Mouse (Mus musculus) lung, postnatal 4 days (tissue): ENCODE results near the gene Phf21b.

Source experiments
- DNase-seq, 2 experiments: peaks; one replicate each; pipeline ENCODE4 v3.0.0; 2021

The Phf21b gene

GRCm38 (mm10) chr15:84856006-84856995 lies at the start of gene Phf21b:
Phf21b (minus strand) TSS chr15:84856049.
- DNase-seq, result peak; percentile 85 to 87

GRCm38 (mm10) chr15:84903843-84904385 lies 48.1 kb upstream of the Phf21b start:
- DNase-seq, result no peak

DNA sequence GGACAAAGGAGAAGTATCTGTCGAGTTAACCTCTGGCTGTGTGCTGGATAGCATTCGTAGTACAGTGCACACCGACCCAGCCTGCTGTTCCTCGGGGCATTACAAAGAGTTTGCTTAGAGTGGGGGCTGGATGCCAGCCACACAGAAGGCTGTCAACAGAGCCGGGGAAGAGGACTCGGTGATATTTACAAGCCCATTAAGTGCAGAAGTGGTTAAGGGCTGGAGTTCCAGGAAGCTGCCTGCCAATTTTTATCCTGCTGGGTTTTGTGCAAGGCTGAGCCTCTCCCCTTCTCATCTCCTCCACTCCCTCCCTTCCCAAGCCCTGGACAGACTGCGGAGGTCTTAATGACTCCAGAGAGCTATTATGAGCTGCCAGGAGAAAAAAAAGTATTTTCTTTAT lies 42.2 kb upstream of the Phf21b start:
- peak; percentile 21 to 60 for DNase-seq

DNA sequence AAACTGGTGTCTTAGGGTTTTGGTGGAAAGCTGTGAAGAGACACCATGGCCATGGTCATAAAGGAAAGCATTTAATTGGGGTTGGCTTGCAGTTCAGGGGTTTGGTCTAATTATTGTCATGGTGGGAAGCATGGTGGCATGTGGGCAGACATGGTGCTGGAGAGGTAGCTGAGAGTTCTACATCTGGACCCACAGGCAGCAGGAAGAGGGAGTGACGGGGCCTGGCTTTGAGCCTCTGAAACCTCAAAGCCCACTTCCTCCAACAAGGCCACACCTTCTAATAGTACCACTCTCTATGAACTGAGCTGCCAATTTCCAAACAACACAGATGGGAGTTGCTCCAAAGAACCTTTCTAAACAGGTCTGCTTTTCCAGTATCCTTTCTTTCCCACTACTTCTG lies 40.8 kb upstream of the Phf21b start:
- DNase-seq, result no peak

DNA sequence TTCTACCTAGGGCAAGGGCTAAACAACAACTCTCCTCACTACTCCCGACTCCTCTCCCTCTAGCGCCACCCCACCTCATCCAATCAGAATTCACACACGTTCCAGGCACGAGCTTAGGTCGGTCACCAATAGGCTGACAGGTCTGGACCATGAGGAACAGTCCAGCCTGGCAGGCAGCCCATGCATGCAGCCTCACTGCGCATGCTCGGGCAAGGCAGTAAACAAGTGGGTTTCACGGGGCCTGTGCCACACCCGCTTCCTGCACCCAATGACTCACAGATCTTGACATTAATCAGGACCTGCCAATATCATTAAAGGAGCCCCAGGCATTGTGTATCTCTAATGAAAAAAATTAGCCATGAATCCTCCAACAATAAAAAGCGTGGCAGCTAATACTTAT lies 40.4 kb upstream of the Phf21b start:
- peak; percentile 17 to 43 for DNase-seq

GRCm38 (mm10) chr15:84891658-84892057 lies 35.8 kb upstream of the Phf21b start:
- peak; percentile 29 to 70 for DNase-seq

- no peak for DNase-seq
Measured at GRCm38 (mm10) chr15:84891246-84891645, 35.4 kb upstream of the Phf21b start.

GRCm38 (mm10) chr15:84888066-84888465 lies 32.2 kb upstream of the Phf21b start:
- DNase-seq, result no peak

DNA sequence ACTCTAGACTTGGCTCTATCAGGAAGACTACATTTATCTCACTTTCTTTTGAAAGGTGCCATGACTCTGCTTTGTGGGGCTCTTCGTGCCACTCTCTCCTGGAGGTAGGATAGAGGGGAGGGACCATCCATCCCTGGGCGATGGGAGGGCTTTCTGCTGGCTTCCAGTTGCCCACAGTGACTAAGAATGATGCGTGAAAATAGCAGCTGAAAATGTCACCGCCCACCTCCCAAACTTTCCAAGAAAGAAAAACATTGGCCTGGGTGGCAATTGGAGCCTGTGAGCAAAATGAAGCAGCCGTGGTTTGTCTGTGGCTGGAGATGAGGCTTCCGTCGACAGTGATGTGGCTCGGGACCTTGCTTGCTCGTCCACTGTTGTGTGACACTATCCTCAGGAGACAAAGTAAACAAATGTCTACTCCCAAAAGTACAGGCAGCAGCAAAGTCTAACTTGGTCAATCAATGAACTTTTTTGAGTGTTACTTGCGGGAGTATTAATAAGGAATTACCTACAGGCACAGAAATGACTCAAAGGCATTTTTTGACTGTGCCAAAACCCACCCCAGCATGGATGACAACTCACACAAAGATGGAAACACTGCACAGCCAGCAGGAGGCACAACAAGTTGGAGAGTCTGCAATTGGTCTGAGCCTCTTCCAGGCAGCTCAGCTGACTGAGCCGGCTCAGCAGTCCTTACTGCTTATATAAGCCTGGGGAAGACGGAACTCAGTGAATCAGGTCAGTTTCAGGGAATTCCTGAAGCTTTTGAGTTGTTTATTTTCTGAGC lies 21.4 kb upstream of the Phf21b start:
- DNase-seq, result no peak

DNA sequence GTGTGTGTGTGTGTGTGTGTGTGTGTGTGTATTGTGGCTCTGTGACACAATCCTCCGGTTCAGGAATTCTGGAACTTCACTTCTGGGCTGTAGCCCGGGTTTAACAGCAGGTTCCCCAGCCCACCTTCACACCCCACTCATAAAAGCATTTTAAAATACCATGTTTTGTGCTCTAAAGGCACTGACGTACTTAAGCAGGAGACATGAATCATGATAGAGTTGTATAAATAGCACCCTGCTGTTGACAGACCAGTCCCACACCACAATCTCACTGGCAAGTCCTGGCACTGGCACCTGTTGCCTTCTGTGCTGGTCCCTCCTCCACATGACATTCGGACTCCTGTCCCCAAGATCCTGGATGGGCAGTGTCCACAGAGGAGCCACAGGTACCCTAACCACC lies 18.0 kb upstream of the Phf21b start:
- DNase-seq, result no peak

- no peak for DNase-seq
Measured at GRCm38 (mm10) chr15:84873079-84873478, 17.2 kb upstream of the Phf21b start.

DNA sequence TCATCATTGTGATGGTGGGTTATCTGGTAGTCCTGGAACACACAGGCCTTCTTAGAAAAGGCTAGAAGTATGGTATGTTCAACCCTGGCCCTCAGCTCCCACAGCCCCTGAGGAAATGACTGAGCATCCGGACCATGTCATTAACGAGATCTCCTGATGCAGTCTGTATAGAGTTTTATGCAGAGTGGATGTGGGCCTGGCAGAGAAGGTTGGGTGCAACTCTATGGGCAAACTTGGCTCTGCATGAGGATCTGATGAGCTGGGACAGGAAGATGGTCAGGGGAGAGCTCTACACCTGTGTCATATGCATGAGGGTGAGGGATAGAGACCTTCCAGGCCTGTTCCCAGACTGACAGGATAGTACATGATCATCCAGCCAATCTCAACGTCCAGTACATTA lies 16.0 kb upstream of the Phf21b start:
- no peak for DNase-seq

- no peak for DNase-seq
Measured at GRCm38 (mm10) chr15:84861911-84862310, 6.1 kb upstream of the Phf21b start.

DNA sequence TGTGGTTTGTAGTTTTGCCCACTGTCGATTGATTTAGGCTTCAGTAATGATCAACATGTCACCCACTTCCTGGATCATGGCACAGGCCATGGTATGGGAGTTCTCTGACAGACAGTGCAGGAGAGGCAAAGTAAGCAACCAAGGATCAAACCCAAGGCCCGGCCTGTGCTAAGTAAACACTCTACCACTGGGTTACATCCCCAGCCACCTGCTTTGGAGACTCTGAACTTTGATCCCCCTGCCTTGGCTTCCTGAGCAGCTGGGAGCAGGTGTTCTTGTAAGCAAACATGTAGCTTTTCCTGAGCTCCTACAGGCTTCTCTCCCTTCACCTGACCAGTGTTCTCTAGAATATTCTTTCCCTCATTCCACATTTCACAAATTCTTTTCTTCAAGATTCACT lies 1.8 kb upstream of the Phf21b start:
- no peak for DNase-seq

- peak; percentile 33 to 49 for DNase-seq
Measured at GRCm38 (mm10) chr15:84854921-84855901, 638 bp downstream of the Phf21b start.

DNA sequence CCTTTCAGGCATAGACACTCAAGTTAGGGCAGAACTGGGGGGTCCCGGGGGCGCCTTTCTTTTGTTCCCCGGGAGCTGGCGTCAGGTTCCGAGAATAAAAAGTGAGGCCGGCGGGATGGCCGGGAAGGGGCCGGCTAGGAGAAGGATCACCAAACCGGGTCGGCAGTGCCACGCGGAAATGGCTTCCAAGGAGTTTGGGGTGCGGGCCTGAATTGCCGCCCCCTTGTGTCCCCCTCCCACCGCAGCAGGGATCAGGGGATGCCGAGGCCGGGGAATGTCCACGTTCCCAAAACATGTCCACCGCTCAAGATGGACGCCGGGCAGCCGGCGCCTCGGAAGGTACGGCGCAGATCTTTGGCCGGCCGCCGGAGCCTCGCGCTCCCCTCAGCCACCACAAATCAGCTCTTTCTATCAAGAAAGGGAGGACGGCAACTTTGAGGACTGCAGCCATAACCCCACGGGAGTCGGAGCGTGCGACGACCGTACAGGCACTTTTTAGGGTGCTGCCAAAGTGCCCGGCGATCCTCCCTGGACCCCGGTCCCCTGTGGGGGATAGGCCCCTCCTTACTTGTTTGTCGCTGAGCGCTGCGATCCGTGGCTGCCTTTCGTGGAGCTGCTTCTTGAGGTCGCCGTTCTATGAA lies 1.6 kb downstream of the Phf21b start:
- no peak for DNase-seq

GRCm38 (mm10) chr15:84853261-84854137 lies 2.4 kb downstream of the Phf21b start:
- DNase-seq, result peak; percentile 81 to 86

DNA sequence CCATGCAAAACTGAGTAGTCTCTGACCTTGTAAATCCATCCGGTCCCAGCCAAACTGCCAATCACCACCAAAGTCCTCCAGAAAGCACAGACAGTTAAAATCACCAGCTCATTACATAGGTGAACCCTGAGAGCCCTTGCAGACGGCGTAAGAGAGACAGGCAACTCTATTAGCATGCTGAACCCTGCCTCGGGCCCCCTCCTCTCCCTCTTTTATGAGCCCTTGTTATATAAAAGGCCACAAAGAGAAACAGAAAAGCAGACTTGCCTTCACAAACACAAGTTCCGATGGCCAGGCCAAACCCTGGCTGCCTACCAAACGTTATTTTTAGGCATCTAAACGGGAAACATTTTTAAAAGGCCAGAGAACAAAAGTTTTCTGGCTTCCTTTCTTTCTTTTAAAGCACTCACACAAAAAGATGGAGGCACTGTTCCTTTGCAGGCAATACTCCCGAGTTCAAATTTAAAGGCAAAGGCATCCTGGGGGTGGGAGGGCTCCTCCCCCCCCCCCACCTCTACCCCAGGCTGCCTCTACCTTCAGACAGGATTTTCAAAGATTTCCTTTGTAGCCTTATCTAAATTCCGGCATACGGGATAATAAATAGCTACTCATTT lies 3.3 kb downstream of the Phf21b start:
- peak in 1 of 2 experiments; percentile 11 for DNase-seq

- DNase-seq, result no peak
Measured at GRCm38 (mm10) chr15:84850321-84850720, 5.5 kb downstream of the Phf21b start.

- no peak for DNase-seq
Measured at GRCm38 (mm10) chr15:84846216-84846615, 9.6 kb downstream of the Phf21b start.
